Mouse (Mus musculus) gastrocnemius, postnatal 14 days (tissue): ENCODE measurements at regions not wholly inside any gene's neighbourhood (a gene's known extent, or its start where the extent isn't known, plus 50 kb on each side); places are given as distances from the start of the nearest gene placed in this dataset.

Experiments
- DNase-seq: peaks from one replicate; pipeline ENCODE4 v3.0.0; 2021; ENCODE audit warnings: mixed read lengths
- intact Hi-C: fragments of 180-260 bp; cut with DNase I; formaldehyde crosslinking; loops from one replicate; pipeline ENCODE4 v1.15.1; 2025; ENCODE audit warnings: low total_unique reads

DNA sequence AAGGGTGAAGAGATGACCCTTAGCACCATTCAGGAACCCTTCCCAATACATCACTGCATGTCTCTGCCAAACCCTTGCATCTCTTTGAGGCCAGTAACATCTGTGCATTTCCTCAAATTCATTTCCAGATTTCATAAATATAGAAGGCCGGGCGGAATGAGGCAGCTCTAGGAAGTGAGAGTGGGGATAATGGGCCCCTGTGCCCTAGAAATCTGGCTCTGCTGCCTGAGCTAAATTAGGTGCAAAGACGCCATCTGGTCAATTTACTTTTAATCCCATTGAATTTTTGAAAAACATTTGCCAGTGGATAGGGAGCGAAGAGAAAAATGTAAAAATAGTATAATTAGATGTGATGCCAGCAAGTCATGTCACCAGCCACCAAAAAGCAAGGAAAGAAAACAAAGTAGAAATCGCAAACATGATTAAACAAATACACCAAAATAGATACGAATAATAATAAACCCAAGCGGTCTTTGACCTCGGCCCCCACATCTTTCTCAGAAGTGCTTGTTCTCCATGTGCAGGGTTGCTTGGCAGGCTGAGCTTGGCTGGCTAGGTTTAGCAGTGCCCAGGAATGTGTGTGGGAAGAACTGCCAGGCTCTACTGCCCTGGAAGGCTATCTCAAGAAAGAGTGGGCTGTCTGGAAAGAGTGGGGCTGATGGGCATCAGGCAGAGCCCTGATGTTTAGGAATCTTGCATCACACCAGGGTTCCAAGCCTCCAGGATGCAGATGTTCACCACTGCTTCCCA lies 205.7 kb downstream of the Adamts15 start:
- no peak for DNase-seq
- intact Hi-C loops, result no loop called here

GRCm38 (mm10) chr9:30710131-30710530 lies 212.1 kb downstream of the Adamts15 start:
- intact Hi-C loops, result no loop called here
- DNase-seq, result no peak

GRCm38 (mm10) chr9:30699848-30700247 lies 222.4 kb downstream of the Adamts15 start:
- intact Hi-C loops, result no loop called here
- DNase-seq, result peak; percentile 34

DNA sequence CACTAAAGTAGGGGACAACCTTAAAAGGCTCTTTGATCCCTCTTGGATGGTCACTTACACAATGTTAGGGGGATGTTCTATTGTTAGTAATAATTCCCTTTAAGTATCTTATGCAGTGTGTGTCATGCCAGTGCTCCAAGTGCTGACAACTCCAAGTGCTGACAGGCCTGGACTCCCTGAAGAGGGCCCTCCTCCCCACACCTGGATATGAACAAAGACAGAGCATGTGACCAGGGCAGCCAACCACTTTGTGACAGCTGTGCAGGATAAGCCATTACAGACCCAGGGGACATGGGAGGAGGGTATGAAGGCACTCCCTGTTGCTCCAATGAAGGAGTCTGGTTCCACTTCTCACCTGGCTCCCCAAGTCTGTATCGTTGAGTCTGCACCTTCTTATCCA lies 224.7 kb downstream of the Adamts15 start:
- intact Hi-C loops, result no loop called here
- DNase-seq, result no peak

- intact Hi-C loops, result no loop called here
- no peak for DNase-seq
Observed at GRCm38 (mm10) chr9:30668095-30668494, 241.2 kb downstream of the Snx19 start.

- intact Hi-C loops, result no loop called here
- no peak for DNase-seq
Observed at GRCm38 (mm10) chr9:30662456-30662855, 235.5 kb downstream of the Snx19 start.

DNA sequence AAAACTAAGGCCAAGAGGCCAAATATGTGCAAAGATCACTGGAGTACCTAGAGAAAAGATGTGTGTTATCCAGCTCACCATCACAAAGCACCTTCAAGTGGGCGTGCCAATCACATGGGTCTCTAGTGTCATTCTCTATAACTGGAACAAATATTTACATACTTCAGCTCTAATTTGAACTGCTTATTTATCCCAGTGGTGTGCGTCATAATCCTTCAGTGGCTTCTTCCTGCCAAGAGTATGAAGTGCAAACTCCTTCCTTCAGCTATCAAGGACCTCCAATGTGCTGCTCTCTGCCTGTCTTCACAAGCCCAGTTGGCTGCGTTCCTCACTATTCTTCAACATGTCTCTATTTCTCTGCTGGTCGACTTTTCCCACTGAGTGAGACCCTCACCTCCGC lies 227.1 kb downstream of the Snx19 start:
- intact Hi-C loops, result no loop called here
- no peak for DNase-seq

DNA sequence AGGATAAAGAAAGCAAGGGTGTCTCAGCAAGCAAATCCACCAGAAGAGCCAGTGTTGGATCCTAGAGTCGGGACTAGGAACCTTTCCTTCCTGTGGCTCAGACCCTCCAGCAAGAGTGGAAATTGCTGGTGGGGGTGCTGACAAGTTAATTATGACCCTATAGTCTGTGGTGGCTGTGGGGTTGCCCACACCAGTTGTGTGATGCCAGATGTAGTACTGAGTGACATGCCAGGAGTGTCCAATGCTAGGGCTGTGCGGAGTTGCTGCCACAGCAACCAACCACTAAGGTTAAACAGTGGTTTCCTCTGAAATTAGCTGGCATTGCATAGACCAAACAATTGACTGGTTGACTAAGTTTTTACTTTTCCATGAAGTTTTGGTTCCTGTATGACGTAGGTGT lies 226.3 kb downstream of the Snx19 start:
- no peak for DNase-seq
- intact Hi-C loops, result no loop called here

- intact Hi-C loops, result no loop called here
- no peak for DNase-seq
Observed at GRCm38 (mm10) chr9:30649392-30650054, 222.6 kb downstream of the Snx19 start.

DNA sequence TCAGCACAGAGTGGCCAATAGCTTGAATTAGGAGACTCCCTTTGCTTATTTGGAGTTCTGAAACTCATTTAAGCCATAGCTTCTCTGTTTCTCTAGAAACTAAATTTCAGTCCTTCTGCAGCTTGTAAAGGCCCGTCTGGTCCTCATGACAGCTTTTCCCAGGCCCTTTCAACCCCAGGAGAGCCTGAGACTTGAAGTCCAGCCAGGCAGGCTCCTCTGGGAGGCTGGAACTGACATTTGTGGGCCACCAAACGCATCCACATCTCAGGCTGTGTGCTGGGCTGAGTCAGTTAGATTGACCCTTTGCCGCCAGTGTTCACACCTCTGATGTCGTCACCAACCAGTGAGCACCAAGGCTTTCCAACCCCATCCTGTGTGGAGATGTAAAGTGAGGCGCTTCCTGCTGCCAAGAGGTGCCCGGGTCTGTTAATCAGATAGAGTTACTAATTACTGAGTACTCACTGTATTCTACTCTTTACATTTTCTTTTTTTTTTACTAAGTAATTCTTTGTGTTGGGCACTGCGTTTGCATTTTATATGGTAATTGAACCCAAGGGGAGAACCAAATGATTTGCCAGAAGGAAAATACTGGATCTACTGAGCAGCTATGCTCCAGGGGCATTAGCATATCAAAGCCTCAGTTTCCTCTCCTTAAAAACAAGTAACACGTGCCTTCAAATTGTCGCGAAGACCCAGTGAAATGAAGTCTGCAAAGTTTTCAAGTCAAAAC lies 207.0 kb downstream of the Snx19 start:
- intact Hi-C loops, result no loop called here
- peak; percentile 29 for DNase-seq

- intact Hi-C loops, result no loop called here
- no peak for DNase-seq
Observed at GRCm38 (mm10) chr9:30632164-30633146, 205.5 kb downstream of the Snx19 start.

DNA sequence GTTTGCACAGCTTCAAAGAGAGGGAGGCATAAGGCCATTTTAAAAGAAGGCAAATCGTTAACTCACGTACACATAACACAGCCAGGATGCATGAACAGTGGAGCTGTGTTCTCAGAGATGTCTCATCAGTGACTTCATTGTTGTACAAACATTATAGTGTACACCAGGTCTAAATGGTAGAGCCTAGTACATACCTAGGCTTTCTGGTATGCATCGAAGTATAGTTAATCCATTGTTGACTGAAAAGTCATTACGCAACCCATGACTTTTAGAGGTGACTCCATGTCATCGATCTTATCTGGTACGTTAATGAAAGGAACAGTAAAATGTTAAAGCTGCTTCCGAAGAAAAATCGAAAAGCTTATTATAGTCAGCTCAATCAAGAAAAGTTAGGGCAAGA lies 198.7 kb downstream of the Snx19 start:
- intact Hi-C loops, result no loop called here
- DNase-seq, result no peak

DNA sequence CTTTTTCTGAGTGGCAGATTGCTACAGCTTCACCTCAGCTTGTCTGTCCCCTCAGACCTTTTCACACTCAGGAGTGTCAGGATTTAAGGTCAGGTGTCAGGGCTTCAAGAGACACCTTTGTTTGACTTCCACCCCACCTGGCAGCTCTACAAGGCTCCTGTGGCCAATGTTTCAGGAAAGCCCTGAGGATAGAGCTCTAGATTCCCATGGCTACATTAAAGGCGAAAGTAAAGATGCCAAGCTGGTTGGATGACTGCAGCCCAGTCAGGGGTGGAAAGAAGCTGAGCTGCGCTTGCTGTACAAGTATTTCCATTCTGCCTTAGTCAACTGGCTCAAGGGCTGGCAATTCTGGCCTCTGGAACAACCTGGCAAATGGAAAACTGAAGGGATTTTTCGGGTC lies 198.2 kb downstream of the Snx19 start:
- DNase-seq, result no peak
- intact Hi-C loops, result no loop called here

DNA sequence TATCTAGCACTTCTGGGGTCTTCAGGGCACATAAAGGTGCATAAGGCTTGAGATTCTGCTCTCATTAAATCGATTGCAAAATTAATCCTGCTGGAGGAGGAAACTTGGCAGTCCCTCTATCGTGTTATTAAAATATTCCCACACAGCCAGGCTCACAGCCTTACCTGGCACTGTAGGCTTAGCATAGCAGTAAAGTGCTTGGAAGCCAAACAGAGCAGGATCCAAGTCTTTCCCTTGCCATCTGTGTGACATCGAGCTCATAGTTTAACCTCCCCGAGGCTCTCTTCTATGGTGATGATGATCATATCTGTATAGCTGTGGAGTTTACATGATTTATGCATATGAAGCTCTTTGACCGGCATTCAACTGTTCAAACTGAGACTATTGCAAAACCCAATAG lies 197.6 kb downstream of the Snx19 start:
- DNase-seq, result no peak
- intact Hi-C loops, result no loop called here

DNA sequence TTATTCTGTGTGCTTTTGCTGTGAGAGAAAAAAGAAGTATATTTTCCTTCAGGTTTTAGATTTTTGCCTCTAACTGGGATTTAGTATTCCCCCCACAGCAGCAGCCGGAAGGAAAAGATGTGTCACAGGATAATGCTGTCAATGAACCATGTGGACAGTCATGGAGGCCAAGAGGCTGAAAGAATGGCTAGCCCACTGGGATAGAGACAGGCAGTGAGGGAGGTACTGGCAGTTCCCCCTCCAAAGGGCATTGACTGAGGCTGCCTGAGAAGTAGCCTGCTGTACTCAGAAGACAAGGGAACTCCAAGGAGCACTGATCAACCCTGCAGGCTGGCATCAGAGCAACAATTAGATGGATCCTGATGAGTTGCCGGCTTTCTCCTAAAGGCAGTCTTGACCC lies 192.4 kb downstream of the Snx19 start:
- no peak for DNase-seq
- intact Hi-C loops, result no loop called here

DNA sequence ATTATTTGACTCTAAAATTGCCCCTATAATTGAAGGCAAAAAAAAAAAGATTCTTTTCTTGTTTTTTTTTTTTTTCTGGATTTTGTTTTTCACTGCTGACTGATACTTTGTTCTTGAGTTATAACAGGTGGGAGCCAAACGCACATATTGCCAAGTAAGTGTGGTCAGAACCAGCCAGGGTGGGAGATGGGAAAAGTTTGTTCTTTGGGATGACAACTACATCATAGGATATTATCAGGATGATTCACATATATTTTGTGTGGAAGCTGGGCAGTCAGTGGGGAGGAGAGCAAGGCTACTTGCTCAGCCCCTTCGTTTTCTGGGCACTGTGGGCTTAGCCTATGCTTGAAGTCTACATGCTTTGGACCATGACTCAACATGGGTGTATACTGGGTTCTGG lies 191.3 kb downstream of the Snx19 start:
- no peak for DNase-seq
- intact Hi-C loops, result no loop called here

DNA sequence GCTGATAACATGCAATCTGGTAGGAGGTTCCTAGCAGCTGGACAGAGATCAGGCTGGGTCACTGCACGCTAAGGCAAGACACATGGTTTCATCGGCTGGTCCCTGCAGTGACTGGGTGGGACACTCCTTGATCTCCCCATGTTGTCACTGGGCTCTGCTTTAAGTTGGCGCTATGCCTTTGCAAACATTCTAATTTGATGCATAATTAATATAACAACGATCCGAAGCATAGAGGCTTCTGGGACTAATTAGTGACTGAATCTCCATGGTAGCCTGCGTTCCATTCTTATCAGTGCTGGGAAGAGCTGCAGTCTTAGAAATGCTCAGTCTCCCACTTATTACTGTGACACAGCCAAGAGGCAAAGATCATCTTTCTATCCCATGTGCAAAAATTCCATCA lies 186.8 kb downstream of the Snx19 start:
- no peak for DNase-seq
- intact Hi-C loops, result no loop called here

DNA sequence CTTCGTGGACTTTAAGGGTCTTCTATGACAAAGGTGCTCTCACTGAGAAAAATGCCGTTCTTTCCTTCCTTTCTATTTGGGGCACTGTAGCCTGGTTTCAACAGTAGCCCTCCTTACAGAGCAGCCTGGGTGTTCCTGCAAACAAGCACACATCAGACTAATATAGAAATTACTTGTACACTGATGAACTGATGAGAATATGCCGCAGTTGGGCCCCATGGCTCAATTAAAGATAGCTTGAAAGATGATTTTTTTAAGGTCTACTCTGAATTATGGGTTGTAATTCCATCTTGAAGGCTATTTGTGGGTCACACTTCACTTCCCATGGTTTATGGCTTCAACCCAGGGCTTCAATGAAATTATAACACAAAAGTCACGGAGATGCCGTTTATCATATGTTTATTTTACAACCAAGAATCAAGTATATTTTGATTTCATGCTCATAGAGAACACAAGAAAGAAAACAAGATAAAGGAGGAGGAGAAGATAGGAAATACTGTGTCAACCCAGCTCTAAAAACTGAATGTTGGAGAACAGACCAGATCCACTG lies 186.2 kb downstream of the Snx19 start:
- no peak for DNase-seq
- intact Hi-C loops, result no loop called here

DNA sequence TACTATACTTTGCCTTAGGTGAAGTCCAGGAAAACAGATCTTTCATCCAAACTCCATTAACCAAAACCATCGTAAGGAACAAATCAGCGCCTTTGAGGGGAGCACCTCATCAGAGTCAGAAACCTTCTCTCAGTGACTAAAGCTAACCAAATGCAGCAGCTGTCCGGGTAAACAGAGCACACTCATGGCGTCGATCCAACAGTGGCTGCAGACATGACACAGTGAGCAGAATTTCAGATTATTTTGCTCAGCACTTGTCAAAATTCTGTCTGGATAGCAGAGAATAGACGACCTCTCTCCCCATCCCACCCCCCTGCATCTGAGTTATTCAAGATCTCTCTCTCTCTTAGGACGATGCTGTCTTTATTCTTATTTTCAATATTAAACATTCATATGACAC lies 183.4 kb downstream of the Snx19 start:
- no peak for DNase-seq
- intact Hi-C loops, result no loop called here
